Mouse (Mus musculus) lung, embryonic 14.5 days (tissue): ENCODE data around the gene BC052040. TPM values are rescaled to one million over a fixed set of nuclear protein-coding genes. Genes with fewer than 3 reads are reported as not detected.

Experiments
- ATAC-seq: fragments of 200-750 bp; cut with Nextera tagmentation; 2 replicates; pipeline ENCODE4 v1.8.0; 2017; ENCODE audit warnings: mild to moderate bottlenecking, moderate TSS enrichment, moderate library complexity; ENCODE audit not compliant: insufficient read depth
- DNase-seq: peaks from one replicate; pipeline ENCODE4 v3.0.0-alpha.2; 2015
- H3K27ac ChIP-seq: fragments of 300-500 bp; sonication (generic); 2 replicates; pipeline ENCODE4 v1.5.1; 2014; ENCODE audit warnings: low read depth, mild to moderate bottlenecking, moderate library complexity
- H3K27me3 ChIP-seq: fragments of 300-500 bp; sonication (generic); 2 replicates; pipeline ENCODE4 v1.6.1; 2014; ENCODE audit warnings: low read length, control low read depth; ENCODE audit not compliant: insufficient read depth
- H3K36me3 ChIP-seq: fragments of 300-500 bp; sonication (generic); 2 replicates; pipeline ENCODE4 v1.6.1; 2014; ENCODE audit warnings: control low read depth; ENCODE audit not compliant: insufficient read depth
- H3K4me1 ChIP-seq: fragments of 300-500 bp; sonication (generic); 2 replicates; pipeline ENCODE4 v1.6.1; 2014; ENCODE audit warnings: antibody characterized with exemption, control low read depth; ENCODE audit not compliant: insufficient read depth
- H3K4me2 ChIP-seq: fragments of 300-500 bp; sonication (generic); 2 replicates; pipeline ENCODE4 v1.6.1; 2014; ENCODE audit warnings: mild to moderate bottlenecking
- H3K4me3 ChIP-seq: fragments of 300-500 bp; sonication (generic); 2 replicates; pipeline ENCODE4 v1.5.1; 2014; ENCODE audit warnings: low read depth, low read length
- H3K9ac ChIP-seq: fragments of 300-500 bp; sonication (generic); 2 replicates; pipeline ENCODE4 v1.6.1; 2014
- H3K9me3 ChIP-seq: fragments of 300-500 bp; sonication (generic); 2 replicates; pipeline ENCODE4 v1.6.1; 2016; ENCODE audit warnings: low read depth, low read length, control low read depth
- CTCF ChIP-seq: IDR thresholded peaks from 2 replicates; pipeline ENCODE4 v1.5.1; 2016; ENCODE audit warnings: antibody characterized with exemption, low read depth
- WGBS: fragments of 180-500 bp; shearing (Covaris S2); extraction: QIAGEN DNeasy Blood & Tissue Kit; methylation state at CpG from one replicate; pipeline ENCODE4 v1.1.7; 2014; 5-methylcytosine and 5-hydroxymethylcytosine counted together
- polyA plus RNA-seq: library from polyadenylated mRNA; unstranded; fragments of >200 nt; fragmentation: Nextera tagmentation; extraction: Ambion mirVana; gene quantifications from 2 replicates; pipeline ENCODE4 v1.2.1, GENCODE M21; 2014

The BC052040 gene
- polyA plus RNA-seq, 1 experiment from 2014 or later = 11.7 TPM

DNA sequence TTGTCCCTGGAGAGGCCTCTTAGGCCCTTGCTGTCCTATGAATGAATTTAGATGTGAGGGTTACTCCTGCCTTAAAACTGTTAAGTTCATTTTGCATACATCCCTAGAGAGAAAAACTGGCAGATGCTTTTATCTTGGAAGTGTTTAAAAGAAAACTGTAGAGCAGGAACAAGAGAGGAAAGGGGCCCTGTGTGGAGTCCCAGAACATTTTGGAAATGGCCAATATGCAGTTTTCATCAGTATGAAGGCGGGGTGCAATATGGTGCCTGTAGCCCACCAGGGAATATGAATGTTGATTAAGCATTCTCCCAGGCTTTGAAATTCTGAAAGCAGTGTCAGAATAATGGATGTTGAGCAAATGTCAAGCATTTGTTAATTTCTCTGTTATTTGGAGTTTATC lies 19.8 kb downstream of the BC052040 start:
- Histone ChIP-seq H3K4me3 (no peak overlapping the region), H3K9ac (no peak overlapping the region), H3K9me3 (no peaks in the 10 kb centered on the region), H3K4me2 (no peak overlapping the region), H3K4me1 (no peaks in the 10 kb centered on the region; the same call in 1 of the 2 replicates), H3K27me3 (no peaks in the 10 kb centered on the region), H3K27ac (no peak overlapping the region), H3K36me3 (no peaks in the 10 kb centered on the region)
- WGBS = 88% methylated on average over 1 of the region's 1 CpGs
- no peak for ATAC-seq
- no peak for DNase-seq
- no peak for TF ChIP-seq CTCF

DNA sequence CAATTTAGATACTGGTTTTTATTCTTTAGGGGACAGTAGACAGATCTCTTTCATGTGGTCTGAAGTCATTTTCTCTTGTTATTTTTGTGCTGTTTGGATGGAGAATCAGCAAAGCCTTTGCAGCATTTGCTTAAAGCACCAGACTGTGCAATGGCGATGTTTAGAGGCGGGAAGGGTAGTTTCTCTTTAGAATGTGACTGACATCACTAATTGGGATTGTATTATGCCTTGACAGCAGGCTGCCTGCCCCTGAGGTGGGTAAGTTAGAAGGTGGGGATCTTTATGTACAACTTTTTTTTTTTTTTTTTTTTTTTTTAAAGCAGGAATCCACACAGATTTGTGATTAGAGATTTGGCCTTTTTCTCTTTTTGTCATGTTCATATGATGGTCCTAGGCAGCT lies 20.6 kb downstream of the BC052040 start:
- DNase-seq = no peak
- Histone ChIP-seq H3K27me3 (no peaks in the 10 kb centered on the region), H3K9ac (no peak overlapping the region), H3K4me2 (no peak overlapping the region), H3K27ac (no peak overlapping the region), H3K4me3 (no peak overlapping the region), H3K36me3 (no peaks in the 10 kb centered on the region), H3K4me1 (no peaks in the 10 kb centered on the region; the same call in 1 of the 2 replicates), H3K9me3 (no peaks in the 10 kb centered on the region)
- ATAC-seq = no peak
- WGBS = 91% methylated on average over 2 of the region's 2 CpGs
- TF ChIP-seq CTCF = no peak

DNA sequence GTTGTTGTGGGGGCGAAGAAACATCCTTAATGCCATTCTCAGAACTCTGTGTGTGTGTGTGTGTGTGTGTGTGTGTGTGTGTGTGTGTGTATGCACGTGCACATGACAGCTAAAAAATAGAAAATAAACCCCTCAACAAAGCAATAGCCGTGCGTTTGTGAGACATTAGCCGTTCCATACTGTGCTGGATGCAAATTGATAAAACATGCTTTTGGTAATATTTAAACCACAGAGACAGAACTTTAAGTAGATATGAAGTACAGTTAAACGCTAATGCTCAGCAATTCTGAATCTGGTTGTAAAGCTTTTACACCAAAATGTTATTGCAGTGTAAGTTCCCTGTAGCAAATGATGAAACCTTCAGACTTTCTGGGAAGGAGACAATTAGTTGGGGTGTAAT lies 22.6 kb downstream of the BC052040 start:
- Histone ChIP-seq H3K9ac (no peak overlapping the region), H3K4me3 (no peak overlapping the region), H3K4me1 (no peaks in the 10 kb centered on the region; the same call in 1 of the 2 replicates), H3K4me2 (no peak overlapping the region), H3K36me3 (no peaks in the 10 kb centered on the region), H3K9me3 (no peaks in the 10 kb centered on the region), H3K27me3 (no peaks in the 10 kb centered on the region), H3K27ac (no peak overlapping the region)
- DNase-seq = no peak
- ATAC-seq = no peak
- no peak for TF ChIP-seq CTCF
- 88% methylated on average over 6 of the region's 6 CpGs for WGBS

DNA sequence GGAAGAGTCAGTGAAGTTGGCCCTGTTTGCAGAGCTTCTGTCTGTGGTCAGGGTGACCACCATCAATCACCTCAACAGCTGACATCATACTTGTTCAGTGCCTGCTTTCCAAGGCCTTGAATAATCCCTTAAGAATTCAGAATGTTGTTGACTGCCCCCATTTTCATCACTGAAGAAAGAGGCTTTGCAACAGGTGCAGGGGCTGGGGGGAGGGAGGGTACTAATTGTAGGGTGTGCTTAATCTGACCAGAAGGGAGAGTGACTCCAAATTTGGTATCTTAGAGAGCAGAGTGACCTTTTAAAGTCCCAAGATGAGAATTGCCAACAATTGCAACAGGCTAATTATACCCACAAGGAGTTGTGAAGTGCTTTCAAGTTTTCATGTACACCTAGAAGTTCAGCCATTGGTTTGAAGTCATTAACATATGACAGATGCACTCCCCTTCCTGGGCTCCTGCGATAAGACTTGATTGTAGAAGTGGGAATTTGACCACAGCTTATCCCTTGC lies 24.4 kb downstream of the BC052040 start:
- H3K4me2 ChIP-seq = no peak overlapping the region
- TF ChIP-seq CTCF = no peak
- WGBS = 54% methylated on average over 1 of the region's 1 CpGs

DNA sequence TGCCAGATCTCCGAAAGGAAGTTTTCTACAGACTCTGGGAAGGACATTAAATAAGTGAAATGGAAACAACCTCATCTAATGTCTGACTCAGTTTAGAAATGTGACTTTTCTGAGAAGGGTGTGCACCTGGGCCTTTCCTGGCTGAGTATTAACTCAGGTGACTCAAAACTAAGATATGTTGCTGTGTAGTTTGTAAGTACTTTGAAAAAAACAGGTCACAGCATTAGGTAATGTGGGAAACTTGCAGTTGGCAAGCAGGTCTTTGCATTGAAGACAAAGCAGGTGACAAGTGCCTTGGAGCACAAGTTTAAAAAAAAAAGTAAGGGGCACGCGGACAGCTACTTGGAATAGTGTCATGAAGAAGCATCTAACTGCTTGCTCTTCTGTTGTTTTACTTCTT lies 27.5 kb downstream of the BC052040 start:
- Histone ChIP-seq H3K4me3 (no peak overlapping the region), H3K9me3 (no peaks in the 10 kb centered on the region), H3K4me1 (no peaks in the 10 kb centered on the region), H3K27me3 (no peaks in the 10 kb centered on the region), H3K4me2 (no peak overlapping the region), H3K36me3 (no peaks in the 10 kb centered on the region), H3K27ac (no peak overlapping the region), H3K9ac (no peak overlapping the region)
- 84% methylated on average over 3 of the region's 3 CpGs for WGBS
- TF ChIP-seq CTCF = no peak
- DNase-seq (no peak), ATAC-seq (no peak)

More for the DNA sequence above, 24.4 kb downstream of the BC052040 start:
- H3K27me3 ChIP-seq = no peaks in the 10 kb centered on the region
- H3K4me3 ChIP-seq = no peak overlapping the region
- no peak overlapping the region for H3K27ac ChIP-seq
- ATAC-seq = no peak
- H3K4me1 ChIP-seq = no peaks in the 10 kb centered on the region; the same call in 1 of the 2 replicates
- H3K9ac ChIP-seq = no peak overlapping the region
- H3K36me3 ChIP-seq = no peaks in the 10 kb centered on the region
- no peaks in the 10 kb centered on the region for H3K9me3 ChIP-seq
- DNase-seq = no peak

DNA sequence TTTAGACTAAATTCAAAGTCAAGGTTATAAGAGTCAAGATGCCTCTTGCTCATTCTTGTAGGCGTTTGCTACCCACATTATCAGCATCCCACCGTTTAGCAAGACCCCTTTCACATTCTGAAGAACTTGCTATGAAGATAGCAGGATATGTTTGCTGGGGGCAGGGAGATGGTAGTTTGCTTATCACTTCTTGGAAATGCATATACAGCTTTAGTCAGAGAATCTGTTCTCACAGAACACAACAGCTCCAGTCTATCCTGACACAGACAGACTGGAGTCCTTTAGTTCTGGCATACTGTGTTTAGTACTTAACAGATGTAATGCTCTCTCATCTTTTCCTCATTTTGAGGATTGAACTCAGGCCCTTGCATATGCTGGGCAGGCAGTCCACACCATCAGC lies 28.6 kb downstream of the BC052040 start:
- DNase-seq = no peak
- 61% methylated on average over 2 of the region's 2 CpGs for WGBS
- H3K4me1 ChIP-seq = no peaks in the 10 kb centered on the region

DNA sequence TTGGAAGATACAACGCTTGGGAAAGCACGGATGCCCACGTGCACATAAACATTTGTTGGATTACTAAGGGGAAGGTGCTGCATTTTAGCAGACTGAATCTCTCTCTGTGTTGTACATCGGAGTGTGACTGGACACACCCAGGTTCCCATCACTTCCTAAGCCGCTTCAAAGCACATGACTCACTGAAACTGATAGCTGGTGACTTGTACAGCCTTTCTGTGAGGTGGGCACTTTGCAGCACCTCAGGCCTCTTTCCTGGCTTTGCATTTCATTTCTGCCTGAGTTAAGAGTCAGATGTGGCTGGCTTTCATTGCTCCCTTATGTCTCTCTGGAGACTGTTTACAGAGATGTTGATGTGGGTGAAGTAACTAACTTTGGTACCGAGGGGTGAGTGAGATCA lies 29.0 kb downstream of the BC052040 start:
- no peak overlapping the region for H3K4me3 ChIP-seq
- no peaks in the 10 kb centered on the region for H3K27me3 ChIP-seq
- TF ChIP-seq CTCF = no peak
- DNase-seq (no peak), ATAC-seq (no peak)
- no peak overlapping the region for H3K27ac ChIP-seq
- no peaks in the 10 kb centered on the region for H3K9me3 ChIP-seq
- H3K9ac ChIP-seq = no peak overlapping the region
- WGBS = 88% methylated on average over 6 of the region's 6 CpGs
- H3K4me1 ChIP-seq = no peaks in the 10 kb centered on the region
- H3K4me2 ChIP-seq = no peak overlapping the region
- H3K36me3 ChIP-seq = no peaks in the 10 kb centered on the region

More for the DNA sequence above, 28.6 kb downstream of the BC052040 start:
- Histone ChIP-seq H3K4me3 (no peak overlapping the region), H3K27me3 (no peaks in the 10 kb centered on the region), H3K27ac (no peak overlapping the region), H3K9me3 (no peaks in the 10 kb centered on the region), H3K36me3 (no peaks in the 10 kb centered on the region), H3K9ac (no peak overlapping the region), H3K4me2 (no peak overlapping the region)
- no peak for ATAC-seq
- TF ChIP-seq CTCF = no peak
